Mouse (Mus musculus): Measurements from ENCODE around the gene Tbce. TPM values are rescaled to one million over a fixed set of nuclear protein-coding genes. Genes with fewer than 3 reads are reported as not detected.
"Not testable (repeated sequence)": the region's sequence is repeated elsewhere in the genome, so short reads cannot be mapped to it uniquely, and the experiment has no call there.

The Tbce gene
- polyA plus RNA-seq, 1 experiment from 2014 or later, result 65.5 TPM

- Histone ChIP-seq H3K4me2 (no peak overlapping the region), H3K27ac (ENCODE audit: low read depth, low read length) (no peak overlapping the region), H3K9me3 (ENCODE audit: control insufficient read depth, low read length) (no peaks in the 10 kb centered on the region), H3K9ac (ENCODE audit: low read length) (no peak overlapping the region), H3K4me1 (ENCODE audit: control insufficient read depth, insufficient read depth, low read length) (no peaks in the 10 kb centered on the region), H3K27me3 (ENCODE audit: control insufficient read depth, insufficient read depth, low read length) (no peaks in the 10 kb centered on the region), H3K4me3 (ENCODE audit: low read depth, low read length) (no peak overlapping the region), H3K36me3 (ENCODE audit: control insufficient read depth, insufficient read depth, low read length) (peaks cover 11% of the 10 kb centered on the region)
- DNase-seq (ENCODE audit: low spot score, missing footprints) (no peak), ATAC-seq (ENCODE audit: low FRiP score) (no peak)
- WGBS, result 95% methylated on average over 5 of the region's 5 CpGs
These were observed 44.4 kb downstream of the Tbce start for GRCm38 (mm10) chr13:13995046-13995445.

DNA sequence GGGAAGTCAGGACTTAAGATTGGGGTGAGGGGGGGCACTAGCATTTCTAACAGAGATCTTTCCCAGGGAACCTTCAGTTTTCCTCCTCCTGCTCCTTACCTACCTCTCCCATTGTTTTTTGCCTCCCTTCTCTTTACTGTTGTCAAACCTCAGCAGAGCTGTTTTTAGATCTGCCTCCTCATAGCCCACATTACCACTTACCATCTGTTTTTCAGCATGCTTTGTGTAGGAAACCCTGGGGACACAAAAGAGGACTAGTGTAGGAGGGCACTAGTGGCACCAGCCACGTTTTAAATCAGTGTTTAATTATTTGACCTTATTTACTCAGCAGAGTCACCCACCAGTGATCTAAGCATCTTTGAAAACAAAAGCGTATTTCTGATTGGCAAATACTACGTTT lies 46.4 kb downstream of the Tbce start:
- Histone ChIP-seq H3K9me3 (ENCODE audit: control insufficient read depth, low read length) (no peaks in the 10 kb centered on the region), H3K27ac (ENCODE audit: low read depth, low read length) (no peak overlapping the region), H3K4me3 (ENCODE audit: low read depth, low read length) (no peak overlapping the region), H3K4me1 (ENCODE audit: control insufficient read depth, insufficient read depth, low read length) (no peaks in the 10 kb centered on the region), H3K4me2 (no peak overlapping the region), H3K9ac (ENCODE audit: low read length) (no peak overlapping the region), H3K27me3 (ENCODE audit: control insufficient read depth, insufficient read depth, low read length) (no peaks in the 10 kb centered on the region), H3K36me3 (ENCODE audit: control insufficient read depth, insufficient read depth, low read length) (peaks cover 10% of the 10 kb centered on the region)
- ATAC-seq (ENCODE audit: low FRiP score) (no peak), DNase-seq (ENCODE audit: low spot score, missing footprints) (no peak)
- WGBS, result 80% methylated on average over 3 of the region's 3 CpGs

DNA sequence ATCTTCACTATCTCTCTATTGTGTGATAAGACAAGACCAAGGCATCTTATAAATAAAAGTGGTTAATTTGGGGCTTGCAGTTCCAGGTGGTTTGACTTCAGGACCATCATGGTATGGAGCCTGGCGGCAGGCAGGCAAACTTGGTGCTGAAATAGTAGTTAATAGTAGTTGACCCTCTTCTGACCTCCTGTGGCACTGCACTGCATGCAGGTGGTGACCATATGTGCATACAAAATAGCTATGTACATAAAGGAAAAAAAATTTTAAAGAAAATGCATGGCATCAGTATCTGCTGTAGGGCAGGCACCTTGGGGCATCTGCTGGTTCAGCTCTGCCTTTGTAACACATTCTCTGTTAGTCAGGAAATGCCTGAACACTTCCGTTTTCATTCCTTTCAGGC lies 49.0 kb downstream of the Tbce start:
- no peak overlapping the region for H3K27ac ChIP-seq (ENCODE audit: low read depth, low read length)
- no peaks in the 10 kb centered on the region for H3K9me3 ChIP-seq (ENCODE audit: control insufficient read depth, low read length)
- no peak overlapping the region for H3K9ac ChIP-seq (ENCODE audit: low read length)
- ATAC-seq (ENCODE audit: low FRiP score) (no peak), DNase-seq (ENCODE audit: low spot score, missing footprints) (no peak)
- no peak overlapping the region for H3K4me3 ChIP-seq (ENCODE audit: low read depth, low read length)
- H3K4me1 ChIP-seq (ENCODE audit: control insufficient read depth, insufficient read depth, low read length), result no peaks in the 10 kb centered on the region
- H3K4me2 ChIP-seq, result no peak overlapping the region
- WGBS, result 83% methylated on average over 2 of the region's 2 CpGs
- peaks cover 5% of the 10 kb centered on the region for H3K36me3 ChIP-seq (ENCODE audit: control insufficient read depth, insufficient read depth, low read length)
- H3K27me3 ChIP-seq (ENCODE audit: control insufficient read depth, insufficient read depth, low read length), result no peaks in the 10 kb centered on the region

- H3K4me3 ChIP-seq (ENCODE audit: low read depth, low read length), result no peak overlapping the region
- 100% methylated on average over 2 of the region's 2 CpGs for WGBS
- H3K4me1 ChIP-seq (ENCODE audit: control insufficient read depth, insufficient read depth, low read length), result no peaks in the 10 kb centered on the region
- H3K9me3 ChIP-seq (ENCODE audit: control insufficient read depth, low read length), result no peaks in the 10 kb centered on the region
- H3K27ac ChIP-seq (ENCODE audit: low read depth, low read length), result no peak overlapping the region
- no peaks in the 10 kb centered on the region for H3K27me3 ChIP-seq (ENCODE audit: control insufficient read depth, insufficient read depth, low read length)
- H3K4me2 ChIP-seq, result no peak overlapping the region
- H3K36me3 ChIP-seq (ENCODE audit: control insufficient read depth, insufficient read depth, low read length), result no peaks in the 10 kb centered on the region; the same call in 1 of the 2 replicates
- H3K9ac ChIP-seq (ENCODE audit: low read length), result no peak overlapping the region
- DNase-seq (ENCODE audit: low spot score, missing footprints), result no peak
- ATAC-seq (ENCODE audit: low FRiP score), result no peak
These were observed 50.3 kb downstream of the Tbce start for GRCm38 (mm10) chr13:13989135-13989534.

DNA sequence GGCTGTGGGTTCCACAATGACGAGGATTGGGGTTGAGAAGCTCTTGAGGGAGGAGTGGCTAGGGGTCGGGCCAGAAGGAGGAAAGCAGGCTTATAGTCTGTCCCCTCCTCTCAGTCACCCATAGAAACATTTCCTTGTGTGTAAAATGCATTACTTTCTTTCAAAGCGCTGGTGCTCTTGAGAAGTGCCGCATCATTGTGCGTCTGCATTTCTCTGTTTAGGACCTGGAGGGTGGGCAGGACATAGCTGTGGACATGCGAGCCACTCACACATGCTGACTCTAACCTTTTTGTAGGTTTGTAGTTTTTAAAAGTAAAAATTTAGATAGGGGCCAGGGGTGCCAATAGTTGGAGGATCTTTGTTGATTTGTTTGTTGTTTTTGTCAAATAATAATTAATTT lies 55.9 kb downstream of the Tbce start:
- Histone ChIP-seq H3K9me3 (ENCODE audit: control insufficient read depth, low read length) (no peaks in the 10 kb centered on the region), H3K9ac (ENCODE audit: low read length) (no peak overlapping the region), H3K4me3 (ENCODE audit: low read depth, low read length) (no peak overlapping the region), H3K4me2 (no peak overlapping the region), H3K4me1 (ENCODE audit: control insufficient read depth, insufficient read depth, low read length) (peaks cover 4% of the 10 kb centered on the region), H3K36me3 (ENCODE audit: control insufficient read depth, insufficient read depth, low read length) (no peaks in the 10 kb centered on the region; the same call in 1 of the 2 replicates), H3K27ac (ENCODE audit: low read depth, low read length) (no peak overlapping the region), H3K27me3 (ENCODE audit: control insufficient read depth, insufficient read depth, low read length) (no peaks in the 10 kb centered on the region)
- no peak for DNase-seq (ENCODE audit: low spot score, missing footprints)
- WGBS, result 85% methylated on average over 6 of the region's 6 CpGs
- ATAC-seq (ENCODE audit: low FRiP score), result no peak

- H3K4me1 ChIP-seq (ENCODE audit: control insufficient read depth, insufficient read depth, low read length); ATAC-seq (ENCODE audit: low FRiP score); H3K27ac ChIP-seq (ENCODE audit: low read depth, low read length); H3K4me3 ChIP-seq (ENCODE audit: low read depth, low read length); DNase-seq (ENCODE audit: low spot score, missing footprints); H3K9ac ChIP-seq (ENCODE audit: low read length); H3K4me2 ChIP-seq; H3K9me3 ChIP-seq (ENCODE audit: control insufficient read depth, low read length); H3K27me3 ChIP-seq (ENCODE audit: control insufficient read depth, insufficient read depth, low read length); H3K36me3 ChIP-seq (ENCODE audit: control insufficient read depth, insufficient read depth, low read length): not testable (repeated sequence)
- WGBS, result 60% methylated on average over 1 of the region's 1 CpGs
These were observed 57.6 kb downstream of the Tbce start for GRCm38 (mm10) chr13:13981842-13982241.

DNA sequence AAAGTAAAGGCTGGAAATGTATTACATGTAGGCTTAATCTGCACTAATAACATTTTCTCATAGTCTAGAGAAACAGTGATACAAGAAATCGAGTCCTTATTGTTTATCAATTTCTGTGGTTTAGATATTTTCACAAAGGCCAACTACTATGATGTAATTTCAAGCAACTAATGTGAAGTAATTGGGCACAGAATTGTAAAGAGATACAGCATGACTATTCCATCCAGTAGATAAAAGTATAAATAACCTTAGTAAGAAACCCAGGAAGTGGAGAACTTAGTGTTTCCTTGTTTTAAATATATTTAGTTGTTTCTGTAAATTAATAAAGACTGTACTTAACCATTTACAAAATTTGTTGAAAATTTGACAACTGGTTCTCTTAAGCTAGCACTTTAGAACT lies 69.6 kb downstream of the Tbce start:
- Histone ChIP-seq H3K4me2 (no peak overlapping the region), H3K36me3 (ENCODE audit: control insufficient read depth, insufficient read depth, low read length) (no peaks in the 10 kb centered on the region), H3K9ac (ENCODE audit: low read length) (no peak overlapping the region), H3K27me3 (ENCODE audit: control insufficient read depth, insufficient read depth, low read length) (no peaks in the 10 kb centered on the region), H3K4me1 (ENCODE audit: control insufficient read depth, insufficient read depth, low read length) (no peaks in the 10 kb centered on the region), H3K4me3 (ENCODE audit: low read depth, low read length) (no peak overlapping the region), H3K9me3 (ENCODE audit: control insufficient read depth, low read length) (no peaks in the 10 kb centered on the region), H3K27ac (ENCODE audit: low read depth, low read length) (no peak overlapping the region)
- WGBS, result 89% methylated on average over 1 of the region's 1 CpGs
- ATAC-seq (ENCODE audit: low FRiP score), result no peak
- no peak for DNase-seq (ENCODE audit: low spot score, missing footprints)

- no peak for DNase-seq (ENCODE audit: low spot score, missing footprints)
- H3K36me3 ChIP-seq (ENCODE audit: control insufficient read depth, insufficient read depth, low read length), result no peaks in the 10 kb centered on the region
- WGBS, result 90% methylated on average over 4 of the region's 4 CpGs
These were observed 70.8 kb downstream of the Tbce start for GRCm38 (mm10) chr13:13968629-13969111.

GRCm38 (mm10) chr13:13966172-13966571 lies 73.3 kb downstream of the Tbce start:
- no peak overlapping the region for H3K4me2 ChIP-seq
- H3K9me3 ChIP-seq (ENCODE audit: control insufficient read depth, low read length), result no peaks in the 10 kb centered on the region
- ATAC-seq (ENCODE audit: low FRiP score) (no peak), DNase-seq (ENCODE audit: low spot score, missing footprints) (no peak)
- WGBS, result 93% methylated on average over 4 of the region's 4 CpGs
- no peak overlapping the region for H3K9ac ChIP-seq (ENCODE audit: low read length)
- H3K4me1 ChIP-seq (ENCODE audit: control insufficient read depth, insufficient read depth, low read length), result no peaks in the 10 kb centered on the region
- H3K27me3 ChIP-seq (ENCODE audit: control insufficient read depth, insufficient read depth, low read length), result no peaks in the 10 kb centered on the region
- no peak overlapping the region for H3K4me3 ChIP-seq (ENCODE audit: low read depth, low read length)
- no peak overlapping the region for H3K27ac ChIP-seq (ENCODE audit: low read depth, low read length)
- H3K36me3 ChIP-seq (ENCODE audit: control insufficient read depth, insufficient read depth, low read length), result no peaks in the 10 kb centered on the region

More at GRCm38 (mm10) chr13:13968629-13969111, 70.8 kb downstream of the Tbce start:
- Histone ChIP-seq H3K27ac (ENCODE audit: low read depth, low read length) (no peak overlapping the region), H3K9ac (ENCODE audit: low read length) (no peak overlapping the region), H3K4me2 (no peak overlapping the region), H3K9me3 (ENCODE audit: control insufficient read depth, low read length) (no peaks in the 10 kb centered on the region), H3K4me1 (ENCODE audit: control insufficient read depth, insufficient read depth, low read length) (no peaks in the 10 kb centered on the region), H3K4me3 (ENCODE audit: low read depth, low read length) (no peak overlapping the region), H3K27me3 (ENCODE audit: control insufficient read depth, insufficient read depth, low read length) (no peaks in the 10 kb centered on the region)
- ATAC-seq (ENCODE audit: low FRiP score), result no peak

All from midbrain, embryonic 11.5 days (tissue).